Comparison of ENCODE assay signal across 8 mouse cellular contexts in genomic region chr10:59911561-59912198, GRCm38 (mm10). TPM values are rescaled to one million over a fixed set of nuclear protein-coding genes. Genes with fewer than 3 reads are reported as not detected.
DNase-seq lines count a peak whose midpoint lies in the region; ATAC-seq and TF ChIP-seq lines count a peak whose summit lies in the region.

No protein-coding gene starts in this region.

- peak overlapping the region; percentile 31 for H3K4me2 ChIP-seq in forebrain, embryonic 16.5 days (ENCODE audit: low read length)
- H3K4me2 ChIP-seq in intestine, embryonic 14.5 days (ENCODE audit: low read length) = peak overlapping the region; percentile 38
- H3K4me2 ChIP-seq in liver, embryonic 15.5 days = peak overlapping the region; percentile 38

- H3K36me3 ChIP-seq in forebrain, embryonic 16.5 days (ENCODE audit: control insufficient read depth, insufficient read depth) = no peaks in the 10 kb centered on the region
- no peaks in the 10 kb centered on the region for H3K36me3 ChIP-seq in intestine, embryonic 14.5 days (ENCODE audit: control insufficient read depth, insufficient read depth, low read length)
- no peaks in the 10 kb centered on the region for H3K36me3 ChIP-seq in liver, embryonic 15.5 days (replicated peaks)
- no peaks in the 10 kb centered on the region for H3K36me3 ChIP-seq in small intestine, adult 2 months (ENCODE audit: control insufficient read depth, insufficient read depth, low read length)

- 15% methylated on average over 25 of the region's 25 CpGs for WGBS in lung, adult 2 months
- 6% methylated on average over 25 of the region's 25 CpGs for WGBS in forebrain, embryonic 16.5 days
- 6% methylated on average over 25 of the region's 25 CpGs for WGBS in intestine, embryonic 14.5 days
- 16% methylated on average over 25 of the region's 25 CpGs for WGBS in liver, embryonic 15.5 days (ENCODE audit: insufficient replicate concordance)
- 11% methylated on average over 25 of the region's 25 CpGs for WGBS in small intestine, adult 2 months

- no peak for ATAC-seq in forebrain, embryonic 16.5 days
- ATAC-seq in intestine, embryonic 14.5 days (replicated peaks; ENCODE audit: low FRiP score, low TSS enrichment, low read depth) = 0 out of 2 replicates have a peak, but pooled peaks have one; percentile 22
- no peak for ATAC-seq in liver, embryonic 15.5 days (ENCODE audit: insufficient read depth)

- no peaks in the 10 kb centered on the region for H3K9me3 ChIP-seq in forebrain, embryonic 16.5 days (ENCODE audit: control insufficient read depth, low read length)
- no peaks in the 10 kb centered on the region for H3K9me3 ChIP-seq in intestine, embryonic 14.5 days (ENCODE audit: control insufficient read depth, low read length)
- no peaks in the 10 kb centered on the region for H3K9me3 ChIP-seq in liver, embryonic 15.5 days (replicated peaks)

- peak overlapping the region; percentile 56 for H3K9ac ChIP-seq in forebrain, embryonic 16.5 days (replicated peaks; ENCODE audit: low read depth, low read length)
- H3K9ac ChIP-seq in intestine, embryonic 14.5 days (ENCODE audit: low read length) = 0 out of 2 replicates have a peak overlapping the region, but pooled peaks have one; percentile 5
- H3K9ac ChIP-seq in liver, embryonic 15.5 days = no peak overlapping the region

- peaks cover 27% of the 10 kb centered on the region for H3K4me1 ChIP-seq in lung, adult 2 months (ENCODE audit: control insufficient read depth, insufficient read depth, low read length)
- peaks cover 39% of the 10 kb centered on the region for H3K4me1 ChIP-seq in forebrain, embryonic 16.5 days (replicated peaks; ENCODE audit: control insufficient read depth, insufficient read depth, low read length)
- H3K4me1 ChIP-seq in intestine, embryonic 14.5 days (replicated peaks; ENCODE audit: control insufficient read depth, insufficient read depth, low read length) = peaks cover 43% of the 10 kb centered on the region
- H3K4me1 ChIP-seq in liver, embryonic 15.5 days (replicated peaks) = peaks cover 57% of the 10 kb centered on the region
- H3K4me1 ChIP-seq in small intestine, adult 2 months (ENCODE audit: control insufficient read depth, insufficient read depth, insufficient read length, low read length) = peaks cover 35% of the 10 kb centered on the region

- no peaks in the 10 kb centered on the region for H3K27me3 ChIP-seq in forebrain, embryonic 16.5 days (replicated peaks; ENCODE audit: control insufficient read depth, insufficient read depth, low read length)
- no peaks in the 10 kb centered on the region for H3K27me3 ChIP-seq in intestine, embryonic 14.5 days (replicated peaks; ENCODE audit: control insufficient read depth, insufficient read depth, low read length)
- peaks cover 47% of the 10 kb centered on the region for H3K27me3 ChIP-seq in liver, embryonic 15.5 days
- no peaks in the 10 kb centered on the region for H3K27me3 ChIP-seq in small intestine, adult 2 months (ENCODE audit: control insufficient read depth, insufficient read depth, low read length)

- H3K27ac ChIP-seq in forebrain, embryonic 16.5 days (ENCODE audit: low read length) = no peak overlapping the region
- H3K27ac ChIP-seq in intestine, embryonic 14.5 days (ENCODE audit: low read depth) = peak overlapping the region; percentile 43; the same call in 1 of the 2 replicates
- H3K27ac ChIP-seq in liver, embryonic 15.5 days (replicated peaks) = no peak overlapping the region
- H3K27ac ChIP-seq in small intestine, adult 2 months (ENCODE audit: insufficient read depth, low read depth, low read length) = peak overlapping the region; percentile 43

- TF ChIP-seq POLR2A in lung, adult 2 months (IDR thresholded peaks at IDR 0.05; ENCODE audit: borderline replicate concordance, extremely low read depth, low read depth, low read length) = no peak
- TF ChIP-seq POLR2A in small intestine, adult 2 months (IDR thresholded peaks at IDR 0.05; ENCODE audit: low read depth, low read length) = peak; percentile 18; the same call in 1 of the 2 replicates

- no peak for DNase-seq in lung, adult 2 months
- DNase-seq in lung, postnatal 25 days (ENCODE audit: low spot score) = no peak
- no peak for DNase-seq in intestine, embryonic 14.5 days (ENCODE audit: low spot score)
- no peak for DNase-seq in cerebellum, adult 8-10 months
- DNase-seq in c-Kit-positive CD71-positive TER-119-positive erythroid progenitor cells, embryonic 14.5 days (ENCODE audit: low spot score) = no peak

- no peak for TF ChIP-seq CTCF in lung, adult 2 months (IDR thresholded peaks at IDR 0.05; ENCODE audit: insufficient read depth, low read length)
- no peak for TF ChIP-seq CTCF in small intestine, adult 2 months (IDR thresholded peaks at IDR 0.05; ENCODE audit: extremely low read depth, insufficient read length, insufficient replicate concordance, low read depth, low read length)

- H3K4me3 ChIP-seq in lung, adult 2 months (replicated peaks; ENCODE audit: extremely low read depth, low read depth, low read length) = peak overlapping the region; percentile 34
- H3K4me3 ChIP-seq in forebrain, embryonic 16.5 days (replicated peaks; ENCODE audit: low read length) = no peak overlapping the region
- H3K4me3 ChIP-seq in intestine, embryonic 14.5 days (ENCODE audit: low read depth, low read length) = no peak overlapping the region
- 0 out of 2 replicates have a peak overlapping the region, but pooled peaks have one; percentile 17 for H3K4me3 ChIP-seq in liver, embryonic 15.5 days (replicated peaks)
- H3K4me3 ChIP-seq in small intestine, adult 2 months (ENCODE audit: low read depth, low read length) = peak overlapping the region; percentile 36

RNA-seq across cellular contexts. Expression of gene Dnajb12, which starts 32.3 kb away (rescaled TPM):
- polyA plus RNA-seq in lung, adult 2 months (2012; rRNA removed) = 49.5 and 57.2 TPM in 2 replicates
- 18.5 and 21.2 TPM in 2 replicates for polyA plus RNA-seq in forebrain, embryonic 16.5 days (2015; fragmentation: Nextera tagmentation; extraction: Ambion mirVana)
- polyA plus RNA-seq in intestine, embryonic 14.5 days (2014; fragmentation: Nextera tagmentation; extraction: Ambion mirVana) = 27.5 and 28.6 TPM in 2 replicates
- 14.3 and 15.0 TPM in 2 replicates for polyA plus RNA-seq in liver, embryonic 15.5 days (2015; fragmentation: Nextera tagmentation; extraction: Ambion mirVana)
- 43.1 and 86.2 TPM in 2 replicates for polyA plus RNA-seq in small intestine, adult 2 months (2012; rRNA removed)

RNA-seq across cellular contexts. Expression of gene Ddit4, which starts 40.0 kb away (rescaled TPM):
- 32.6 and 53.4 TPM in 2 replicates for polyA plus RNA-seq in lung, adult 2 months (2012; rRNA removed)
- 75.5 and 79.6 TPM in 2 replicates for polyA plus RNA-seq in forebrain, embryonic 16.5 days (2015; fragmentation: Nextera tagmentation; extraction: Ambion mirVana)
- polyA plus RNA-seq in intestine, embryonic 14.5 days (2014; fragmentation: Nextera tagmentation; extraction: Ambion mirVana) = 2.0 and 3.0 TPM in 2 replicates
- polyA plus RNA-seq in liver, embryonic 15.5 days (2015; fragmentation: Nextera tagmentation; extraction: Ambion mirVana) = 5.6 and 6.6 TPM in 2 replicates
- 21.5 and 35.0 TPM in 2 replicates for polyA plus RNA-seq in small intestine, adult 2 months (2012; rRNA removed)

Comparison
In these comparisons a context has a peak if more than half of its experiments do, and no peak if none do; other contexts are left out.
1. H3K4me3 ChIP-seq: peak in lung, adult 2 months (single experiment), liver, embryonic 15.5 days (single experiment) and small intestine, adult 2 months (single experiment); none in forebrain, embryonic 16.5 days (single experiment) and intestine, embryonic 14.5 days (single experiment).
2. H3K27ac ChIP-seq: peak in intestine, embryonic 14.5 days (single experiment) and small intestine, adult 2 months (single experiment); none in forebrain, embryonic 16.5 days (single experiment) and liver, embryonic 15.5 days (single experiment).
3. Peak in every context shown above with its lines, with median percentiles within 50 percentile points of each other: H3K4me2 ChIP-seq.